Mouse (Mus musculus) liver, embryonic 15.5 days (tissue): ENCODE results near the gene Plxna2. TPM values are rescaled to one million over a fixed set of nuclear protein-coding genes. Genes with fewer than 3 reads are reported as not detected.
A peak's percentile ranks its signal among the peaks of the same experiment; 100 is the strongest.

Experiments used
- ATAC-seq: fragments of 200-750 bp; cut with Nextera tagmentation; 2 replicates; pipeline ENCODE4 v1.8.0; 2017; ENCODE audit warnings: moderate number of reproducible peaks, mild to moderate bottlenecking, moderate library complexity; ENCODE audit not compliant: insufficient read depth
- H3K27ac ChIP-seq: fragments of 300-500 bp; sonication (generic); replicated peaks from 2 replicates; pipeline ENCODE4 v1.5.1; 2015; ENCODE audit warnings: mild to moderate bottlenecking, inconsistent platforms
- H3K27me3 ChIP-seq: fragments of 300-500 bp; sonication (generic); 2 replicates; pipeline ENCODE4 v1.6.1; 2015; ENCODE audit warnings: mild to moderate bottlenecking, inconsistent platforms
- H3K36me3 ChIP-seq: fragments of 300-500 bp; sonication (generic); replicated peaks from 2 replicates; pipeline ENCODE4 v1.6.1; 2015; ENCODE audit warnings: moderate library complexity, mild to moderate bottlenecking, inconsistent platforms
- H3K4me1 ChIP-seq: fragments of 300-500 bp; sonication (generic); replicated peaks from 2 replicates; pipeline ENCODE4 v1.6.1; 2015; ENCODE audit warnings: inconsistent platforms
- H3K4me2 ChIP-seq: fragments of 300-500 bp; sonication (generic); 2 replicates; pipeline ENCODE4 v1.6.1; 2015; ENCODE audit warnings: moderate library complexity, mild to moderate bottlenecking, inconsistent platforms
- H3K4me3 ChIP-seq: fragments of 300-500 bp; sonication (generic); replicated peaks from 2 replicates; pipeline ENCODE4 v1.5.1; 2015; ENCODE audit warnings: mild to moderate bottlenecking, inconsistent platforms
- H3K9ac ChIP-seq: fragments of 300-500 bp; sonication (generic); 2 replicates; pipeline ENCODE4 v1.6.1; 2015; ENCODE audit warnings: moderate library complexity, mild to moderate bottlenecking, inconsistent platforms
- H3K9me3 ChIP-seq: fragments of 300-500 bp; sonication (generic); replicated peaks from 2 replicates; pipeline ENCODE4 v1.6.1; 2016; ENCODE audit warnings: inconsistent platforms
- WGBS: fragments of 180-500 bp; shearing (Covaris S2); methylation state at CpG from one replicate; pipeline ENCODE4 v1.1.7; 2015; ENCODE audit warnings: mixed read lengths; ENCODE audit not compliant: insufficient replicate concordance; 5-methylcytosine and 5-hydroxymethylcytosine counted together
- polyA plus RNA-seq: library from polyadenylated mRNA; unstranded; fragments of >200 nt; fragmentation: Nextera tagmentation; extraction: Ambion mirVana; gene quantifications from 2 replicates; pipeline ENCODE4 v1.2.1, GENCODE M21; 2015

The Plxna2 gene
- polyA plus RNA-seq, 1 experiment from 2014 or later = 1.6 TPM

GRCm38 (mm10) chr1:194671783-194672524, 53.9 kb downstream of the Plxna2 start:
- no peak overlapping the region for H3K9ac ChIP-seq
- peaks cover 49% of the 10 kb centered on the region for H3K4me1 ChIP-seq
- H3K27ac ChIP-seq = peak overlapping the region; percentile 30; the same call in 1 of the 2 replicates
- H3K9me3 ChIP-seq = no peaks in the 10 kb centered on the region
- no peaks in the 10 kb centered on the region for H3K36me3 ChIP-seq
- no peaks in the 10 kb centered on the region for H3K27me3 ChIP-seq
- no peak overlapping the region for H3K4me3 ChIP-seq
- H3K4me2 ChIP-seq = no peak overlapping the region
- ATAC-seq = no peak
- 66% methylated on average over 4 of the region's 4 CpGs for WGBS

- Histone ChIP-seq H3K36me3 (no peaks in the 10 kb centered on the region), H3K4me1 (peaks cover 53% of the 10 kb centered on the region), H3K9ac (no peak overlapping the region), H3K27me3 (no peaks in the 10 kb centered on the region), H3K9me3 (no peaks in the 10 kb centered on the region), H3K4me3 (no peak overlapping the region), H3K27ac (peak overlapping the region; percentile 56), H3K4me2 (0 out of 2 replicates have a peak overlapping the region, but pooled peaks have one; percentile 16)
- ATAC-seq = peak; percentile 60
- 22% methylated on average over 1 of the region's 1 CpGs for whole genome bisulfite sequencing
Observed at GRCm38 (mm10) chr1:194672525-194672894, 54.5 kb downstream of the Plxna2 start.

- no peaks in the 10 kb centered on the region for H3K9me3 ChIP-seq
- peaks cover 59% of the 10 kb centered on the region for H3K4me1 ChIP-seq
- peak; percentile 61 for ATAC-seq
- no peaks in the 10 kb centered on the region for H3K27me3 ChIP-seq
- H3K36me3 ChIP-seq = no peaks in the 10 kb centered on the region
- H3K4me2 ChIP-seq = peak overlapping the region; percentile 16; the same call in 1 of the 2 replicates
- H3K4me3 ChIP-seq = no peak overlapping the region
- H3K27ac ChIP-seq = peak overlapping the region; percentile 56
- H3K9ac ChIP-seq = no peak overlapping the region
Observed at GRCm38 (mm10) chr1:194673229-194673628, 55.2 kb downstream of the Plxna2 start.

GRCm38 (mm10) chr1:194675106-194675890, 57.3 kb downstream of the Plxna2 start:
- no peak; the same call in 1 of the 2 replicates for ATAC-seq
- Histone ChIP-seq H3K4me1 (peaks cover 75% of the 10 kb centered on the region), H3K4me2 (peak overlapping the region; percentile 44), H3K9me3 (no peaks in the 10 kb centered on the region), H3K9ac (no peak overlapping the region), H3K27ac (peak overlapping the region; percentile 34), H3K4me3 (no peak overlapping the region), H3K27me3 (no peaks in the 10 kb centered on the region), H3K36me3 (no peaks in the 10 kb centered on the region)
- whole genome bisulfite sequencing = 63% methylated on average over 3 of the region's 3 CpGs

- no peaks in the 10 kb centered on the region for H3K27me3 ChIP-seq
- ATAC-seq = peak; percentile 74
- no peaks in the 10 kb centered on the region for H3K9me3 ChIP-seq
- H3K9ac ChIP-seq = no peak overlapping the region
- peak overlapping the region; percentile 34 for H3K27ac ChIP-seq
- no peaks in the 10 kb centered on the region for H3K36me3 ChIP-seq
- H3K4me1 ChIP-seq = peaks cover 78% of the 10 kb centered on the region
- 13% methylated on average over 2 of the region's 2 CpGs for WGBS
- H3K4me2 ChIP-seq = peak overlapping the region; percentile 44
- H3K4me3 ChIP-seq = no peak overlapping the region
Observed at GRCm38 (mm10) chr1:194675891-194676200, 57.8 kb downstream of the Plxna2 start.

GRCm38 (mm10) chr1:194677878-194678277, 59.9 kb downstream of the Plxna2 start:
- H3K9me3 ChIP-seq = no peaks in the 10 kb centered on the region
- H3K4me2 ChIP-seq = no peak overlapping the region
- H3K36me3 ChIP-seq = no peaks in the 10 kb centered on the region
- H3K27ac ChIP-seq = peak overlapping the region; percentile 29; the same call in 1 of the 2 replicates
- no peak overlapping the region for H3K9ac ChIP-seq
- no peak for ATAC-seq
- H3K4me1 ChIP-seq = peaks cover 65% of the 10 kb centered on the region
- 65% methylated on average over 3 of the region's 3 CpGs for WGBS
- no peaks in the 10 kb centered on the region for H3K27me3 ChIP-seq
- no peak overlapping the region for H3K4me3 ChIP-seq

- Histone ChIP-seq H3K27me3 (no peaks in the 10 kb centered on the region), H3K9ac (no peak overlapping the region), H3K4me2 (no peak overlapping the region; the same call in 1 of the 2 replicates), H3K9me3 (no peaks in the 10 kb centered on the region), H3K36me3 (no peaks in the 10 kb centered on the region), H3K4me3 (no peak overlapping the region), H3K4me1 (peaks cover 55% of the 10 kb centered on the region), H3K27ac (no peak overlapping the region; the same call in 1 of the 2 replicates)
- ATAC-seq = no peak
Observed at GRCm38 (mm10) chr1:194679147-194679546, 61.1 kb downstream of the Plxna2 start.

- no peak overlapping the region for H3K4me3 ChIP-seq
- no peak overlapping the region for H3K9ac ChIP-seq
- H3K4me2 ChIP-seq = no peak overlapping the region
- no peak for ATAC-seq
- H3K27ac ChIP-seq = no peak overlapping the region
- no peaks in the 10 kb centered on the region for H3K36me3 ChIP-seq
- H3K27me3 ChIP-seq = no peaks in the 10 kb centered on the region
- H3K4me1 ChIP-seq = peaks cover 45% of the 10 kb centered on the region
- H3K9me3 ChIP-seq = no peaks in the 10 kb centered on the region
- 39% methylated on average over 2 of the region's 2 CpGs for whole genome bisulfite sequencing
Observed at GRCm38 (mm10) chr1:194680136-194680535, 62.1 kb downstream of the Plxna2 start.

- Histone ChIP-seq H3K9ac (no peak overlapping the region), H3K4me2 (no peak overlapping the region), H3K9me3 (no peaks in the 10 kb centered on the region), H3K4me3 (no peak overlapping the region), H3K36me3 (no peaks in the 10 kb centered on the region), H3K27ac (no peak overlapping the region), H3K4me1 (peaks cover 29% of the 10 kb centered on the region), H3K27me3 (no peaks in the 10 kb centered on the region)
- no peak for ATAC-seq
Observed at GRCm38 (mm10) chr1:194682021-194682420, 64.0 kb downstream of the Plxna2 start.

- Histone ChIP-seq H3K27me3 (no peaks in the 10 kb centered on the region), H3K9me3 (no peaks in the 10 kb centered on the region), H3K4me2 (no peak overlapping the region), H3K36me3 (no peaks in the 10 kb centered on the region), H3K27ac (no peak overlapping the region), H3K9ac (no peak overlapping the region), H3K4me1 (peaks cover 20% of the 10 kb centered on the region), H3K4me3 (no peak overlapping the region)
- no peak for ATAC-seq
- WGBS = 52% methylated on average over 3 of the region's 3 CpGs
Observed at GRCm38 (mm10) chr1:194683132-194683531, 65.1 kb downstream of the Plxna2 start.

GRCm38 (mm10) chr1:194685896-194686295, 67.9 kb downstream of the Plxna2 start:
- Histone ChIP-seq H3K4me2 (no peak overlapping the region), H3K36me3 (no peaks in the 10 kb centered on the region), H3K27me3 (no peaks in the 10 kb centered on the region), H3K27ac (no peak overlapping the region), H3K4me1 (no peaks in the 10 kb centered on the region; the same call in 1 of the 2 replicates), H3K4me3 (no peak overlapping the region), H3K9ac (no peak overlapping the region), H3K9me3 (no peaks in the 10 kb centered on the region)
- 0 out of 2 replicates have a peak, but pooled peaks have one; percentile 21 for ATAC-seq
- WGBS = 25% methylated on average over 2 of the region's 2 CpGs
